Mouse (Mus musculus): ENCODE results near the gene Zswim8.
A peak's percentile ranks its signal among the peaks of the same experiment; 100 is the strongest.
"Not testable (repeated sequence)": the region's sequence is repeated elsewhere in the genome, so short reads cannot be mapped to it uniquely, and the experiment has no call there.

The Zswim8 gene

DNA sequence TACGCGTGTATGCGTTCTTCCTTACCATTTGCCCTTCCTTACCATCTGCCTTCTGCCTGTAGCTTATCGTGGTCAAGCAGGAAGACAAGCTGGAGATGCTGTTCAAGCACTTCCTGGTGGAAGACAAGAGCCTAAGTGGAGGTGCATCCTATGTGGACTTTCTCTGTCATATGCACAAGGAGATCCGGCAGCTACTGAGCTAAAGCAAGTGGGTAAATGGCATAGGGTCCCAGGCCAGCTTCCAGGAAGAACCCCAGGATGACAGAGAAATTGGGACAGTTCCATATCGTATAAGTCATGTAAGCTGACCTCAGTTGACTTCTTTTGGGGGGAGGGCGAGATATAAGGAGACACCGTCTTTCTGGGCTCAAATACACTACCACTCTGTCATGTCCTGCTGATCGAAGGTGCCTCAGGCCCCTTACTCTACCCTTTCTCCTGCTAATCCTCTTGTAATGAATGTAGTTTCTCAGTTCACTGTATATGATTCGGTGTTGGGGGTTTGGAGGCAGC, 13.7 kb upstream of the Zswim8 start:
- no peak for DNase-seq (ENCODE audit: low spot score in 2 of 2)

DNA sequence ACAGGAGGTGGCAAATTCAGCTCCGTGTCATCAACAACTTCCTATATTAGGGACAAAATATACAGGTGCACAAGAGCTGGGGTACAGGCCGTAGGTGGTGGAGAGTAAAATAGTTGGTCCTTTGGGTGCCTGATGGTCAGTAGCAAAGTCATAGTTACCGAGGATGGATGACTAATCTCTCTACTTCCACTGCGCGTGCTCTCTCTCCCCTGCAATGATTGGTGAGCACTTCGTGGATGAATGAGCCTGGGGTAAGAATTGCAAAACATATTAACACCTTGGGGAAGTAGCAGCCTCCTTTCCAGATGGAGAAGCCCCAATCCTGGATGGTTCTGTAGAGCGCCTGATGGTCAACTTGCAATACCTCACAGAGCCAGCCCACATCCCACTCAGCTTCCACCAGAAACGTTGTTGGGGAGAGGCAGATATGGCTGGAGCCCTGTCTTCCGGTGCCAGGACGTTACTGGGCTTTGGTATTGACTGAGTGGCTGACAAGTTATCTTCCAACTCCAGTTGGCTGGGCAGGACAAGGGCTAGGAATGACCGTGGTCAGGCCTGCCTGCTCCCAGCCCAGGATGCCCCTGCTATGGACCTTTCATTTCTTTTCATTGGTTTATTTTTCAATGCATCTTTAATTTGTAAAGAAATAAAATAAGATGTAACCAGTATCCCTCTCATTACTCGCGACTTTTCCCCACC, 13.0 kb upstream of the Zswim8 start:
- DNase-seq (ENCODE audit: low spot score in 2 of 2), result no peak

DNA sequence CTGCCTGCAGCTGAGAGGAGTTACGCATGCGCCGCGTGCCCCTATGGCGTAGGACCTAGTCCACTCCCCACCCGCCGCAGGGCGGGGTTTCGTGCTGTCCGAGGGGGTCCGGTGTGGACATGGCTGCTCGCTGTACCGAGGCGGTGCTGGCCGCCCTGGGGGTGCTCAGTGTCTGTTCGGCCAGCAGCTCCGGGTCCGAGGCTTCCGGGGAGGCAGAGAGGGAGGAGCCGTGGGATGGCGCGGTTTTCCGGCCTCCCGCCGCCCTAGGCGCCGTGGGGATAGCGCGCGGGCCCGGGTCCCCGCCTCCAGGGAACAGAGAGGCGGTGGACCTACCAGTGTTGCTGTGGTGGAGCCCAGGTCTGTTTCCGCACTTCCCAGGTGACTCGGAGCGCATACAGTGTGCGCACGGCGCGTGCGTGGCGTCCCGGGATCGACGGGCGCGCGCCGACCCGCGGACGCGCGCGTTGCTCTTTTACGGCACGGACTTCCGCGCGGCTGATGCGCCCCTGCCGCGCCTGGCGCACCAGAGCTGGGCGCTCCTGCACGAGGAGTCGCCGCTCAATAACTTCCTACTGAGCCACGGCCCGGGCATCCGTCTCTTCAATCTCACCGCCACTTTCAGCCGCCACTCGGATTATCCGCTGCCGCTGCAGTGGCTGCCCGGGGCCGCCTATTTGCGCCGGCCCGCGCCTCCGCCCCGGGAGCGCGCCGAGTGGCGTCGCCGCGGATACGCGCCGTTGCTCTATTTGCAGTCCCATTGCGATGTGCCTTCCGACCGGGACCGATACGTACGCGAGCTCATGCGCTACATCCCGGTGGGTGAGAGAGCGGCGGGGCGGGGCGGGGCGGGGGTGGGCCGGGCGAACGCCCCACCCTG, 12.2 kb upstream of the Zswim8 start, which contains the start of gene Fut11:
TSS of gene Fut11 (plus strand) at position 85 of the 877 bp plus-strand sequence.
- DNase-seq (ENCODE audit: low spot score in 2 of 2), result peak; percentile 77 to 81

DNA sequence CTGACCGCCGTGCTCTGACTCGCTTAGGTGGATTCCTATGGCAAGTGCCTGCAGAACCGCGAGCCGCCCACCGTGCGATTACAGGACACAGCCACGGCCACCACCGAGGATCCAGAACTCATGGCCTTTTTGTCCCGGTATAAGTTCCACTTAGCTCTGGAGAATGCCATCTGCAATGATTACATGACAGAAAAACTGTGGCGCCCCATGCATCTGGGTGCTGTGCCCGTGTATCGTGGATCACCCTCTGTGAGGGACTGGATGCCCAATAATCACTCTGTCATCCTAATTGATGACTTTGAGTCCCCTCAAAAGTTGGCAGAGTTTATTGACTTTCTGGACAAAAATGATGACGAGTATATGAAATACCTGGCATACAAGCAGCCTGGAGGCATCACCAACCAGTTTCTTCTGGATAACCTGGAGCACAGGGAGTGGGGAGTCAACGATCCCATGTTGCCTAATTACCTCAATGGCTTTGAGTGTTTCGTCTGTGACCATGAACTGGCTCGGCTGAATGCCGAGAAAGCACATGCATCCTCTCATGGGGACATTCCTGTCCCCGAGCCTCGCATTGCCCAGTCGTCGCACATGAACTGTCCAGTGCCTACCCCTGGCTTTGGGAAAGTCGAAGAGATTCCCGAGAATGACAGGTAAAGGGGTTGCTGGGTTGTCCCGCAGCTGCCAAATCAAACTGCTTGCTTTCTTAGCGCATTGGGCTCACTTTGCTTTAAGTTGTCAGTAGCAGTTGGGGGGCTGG, 11.4 kb upstream of the Zswim8 start:
- DNase-seq (ENCODE audit: low spot score in 2 of 2), result no peak

DNA sequence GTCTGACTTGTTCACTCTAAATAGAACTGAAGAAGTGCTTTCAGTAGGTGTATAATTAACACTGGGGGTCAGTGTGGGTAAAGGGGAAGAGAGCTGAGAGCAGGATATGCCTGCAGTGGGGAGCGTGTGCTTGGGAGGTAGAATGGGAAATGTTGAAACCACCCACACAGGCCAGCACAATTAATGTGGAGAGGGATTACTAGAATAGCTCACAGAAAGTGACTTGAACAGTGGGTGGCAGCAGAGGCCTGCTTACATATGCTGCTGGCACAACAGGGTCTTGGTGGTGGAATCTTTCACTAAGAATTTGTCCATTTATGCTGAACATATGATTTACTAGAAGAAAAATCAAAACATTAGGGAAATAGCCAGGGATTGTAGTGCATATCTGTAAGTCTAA, 10.4 kb upstream of the Zswim8 start:
- DNase-seq (ENCODE audit: low spot score in 2 of 2), result no peak

DNA sequence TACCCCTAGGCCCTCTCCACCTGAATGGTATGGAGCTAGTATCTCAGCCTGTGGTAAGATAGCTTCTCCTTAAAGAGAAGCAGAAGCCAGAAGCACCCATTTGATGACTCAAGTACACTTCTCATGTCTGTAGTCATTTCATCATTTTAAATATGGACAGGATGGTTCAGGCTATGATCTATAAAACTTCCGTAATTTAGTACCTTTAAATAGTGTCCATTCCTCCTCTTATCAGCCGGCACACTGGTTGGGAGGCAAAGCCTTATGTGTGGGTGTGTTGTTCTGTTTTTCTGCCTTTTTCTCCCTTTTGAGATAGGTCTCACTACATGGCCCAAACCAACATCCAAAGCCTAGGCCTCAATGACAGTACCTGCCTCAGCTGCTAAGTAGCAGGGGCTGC, 8.8 kb upstream of the Zswim8 start:
- DNase-seq (ENCODE audit: low spot score in 2 of 2), result no peak

DNA sequence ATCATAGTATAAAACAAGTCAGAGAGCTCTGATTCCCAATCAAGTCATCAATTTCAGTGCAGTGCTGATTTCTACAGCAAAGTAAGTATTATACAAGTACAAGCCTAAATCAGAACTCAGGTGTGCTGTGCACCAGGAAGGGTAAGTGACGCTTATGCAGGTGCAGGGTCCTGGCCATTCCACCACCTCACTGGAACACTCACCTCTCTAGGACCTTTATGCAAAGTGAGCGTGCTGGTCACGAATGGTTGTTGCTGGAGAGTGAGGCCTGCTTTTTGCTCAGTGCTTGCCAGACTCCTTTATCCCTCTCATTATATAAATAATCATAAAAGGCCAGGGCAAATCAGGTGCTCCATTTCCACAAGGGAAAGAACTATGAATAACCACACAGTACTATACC, 7.0 kb upstream of the Zswim8 start:
- DNase-seq (ENCODE audit: low spot score in 2 of 2), result no peak

DNA sequence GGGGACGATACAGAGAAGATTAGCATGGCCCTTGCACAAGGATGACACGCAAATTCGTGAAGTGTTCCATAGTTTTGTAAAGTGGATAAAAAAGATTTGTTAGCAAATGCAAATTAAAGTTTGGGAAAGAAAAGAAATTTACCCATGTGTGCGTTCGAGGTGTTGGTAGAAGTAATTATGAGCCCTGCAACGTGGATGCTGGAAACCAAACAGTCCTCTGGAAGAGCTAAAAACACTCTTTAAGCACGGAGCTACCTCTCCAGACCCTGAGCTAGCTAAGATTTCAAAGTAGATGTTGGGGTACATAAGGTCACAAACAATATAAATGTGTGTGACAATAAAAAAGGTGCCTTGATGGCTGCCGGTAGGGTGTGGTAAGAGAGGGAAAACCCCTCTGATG, 5.8 kb upstream of the Zswim8 start:
- DNase-seq (ENCODE audit: low spot score in 2 of 2), result no peak

DNA sequence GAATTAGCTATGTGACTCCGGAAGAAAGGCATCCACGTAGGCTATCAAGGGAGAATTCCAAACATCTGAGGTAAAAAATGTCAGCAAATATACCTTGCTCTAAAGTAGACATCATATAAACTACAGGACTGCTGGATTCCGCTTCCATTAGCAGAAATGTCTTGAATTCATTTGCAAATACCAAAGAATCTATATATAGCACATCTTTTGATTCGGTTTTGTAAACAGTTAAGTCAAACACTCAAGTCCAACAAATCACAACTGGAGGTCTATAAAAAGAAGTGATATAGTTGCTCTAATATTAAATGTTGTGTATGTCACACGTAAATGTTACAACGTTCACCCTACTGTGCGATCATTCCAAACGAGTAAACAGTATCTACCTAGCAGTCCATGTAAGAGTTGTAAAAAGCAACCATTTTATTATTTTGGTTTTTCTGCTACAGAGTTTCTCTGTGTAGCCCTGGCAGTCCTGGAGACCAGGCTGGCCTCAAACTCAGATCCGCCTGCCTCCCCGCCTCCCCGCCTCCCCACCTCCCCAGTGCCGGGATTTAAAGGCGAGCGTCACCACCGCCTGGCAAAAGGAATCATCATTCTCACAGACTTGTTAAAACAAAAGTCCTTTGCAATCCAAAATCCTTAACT, 5.1 kb upstream of the Zswim8 start:
- no peak for DNase-seq (ENCODE audit: low spot score in 2 of 2)

DNA sequence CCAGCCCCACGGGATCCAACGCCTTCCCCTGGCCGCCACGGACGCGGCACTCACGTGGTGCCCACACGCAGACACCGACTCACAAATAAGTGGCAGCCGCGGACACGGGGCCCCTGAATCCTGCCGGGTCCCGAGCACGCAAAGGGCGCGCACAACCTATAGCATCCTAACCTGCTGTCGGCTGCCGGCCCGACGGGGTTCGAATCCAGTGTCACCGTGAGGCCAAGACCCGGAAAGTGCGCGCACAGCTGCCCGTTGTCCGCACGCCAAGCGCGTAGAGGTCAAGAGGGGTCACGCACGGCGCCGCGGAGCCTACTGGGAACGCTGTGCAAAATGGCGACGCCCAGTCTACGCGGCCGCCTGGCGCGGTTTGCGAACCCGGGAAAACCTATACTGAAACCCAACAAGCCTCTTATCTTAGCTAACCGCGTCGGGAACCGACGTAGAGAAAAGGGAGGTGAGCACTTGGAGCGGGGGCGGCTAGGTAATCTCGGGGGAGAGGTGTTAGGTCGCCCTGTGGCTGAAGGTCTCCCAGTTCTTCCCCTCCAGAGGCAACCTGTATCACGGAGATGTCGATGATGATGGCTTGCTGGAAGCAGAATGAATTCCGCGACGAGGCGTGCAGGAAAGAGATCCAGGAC, 4.5 kb upstream of the Zswim8 start, which contains the start of gene Chchd1:
TSS of gene Chchd1 (plus strand) at position 266 of the 641 bp plus-strand sequence.
- DNase-seq (ENCODE audit: low spot score in 2 of 2), result peak; percentile 83 to 96

DNA sequence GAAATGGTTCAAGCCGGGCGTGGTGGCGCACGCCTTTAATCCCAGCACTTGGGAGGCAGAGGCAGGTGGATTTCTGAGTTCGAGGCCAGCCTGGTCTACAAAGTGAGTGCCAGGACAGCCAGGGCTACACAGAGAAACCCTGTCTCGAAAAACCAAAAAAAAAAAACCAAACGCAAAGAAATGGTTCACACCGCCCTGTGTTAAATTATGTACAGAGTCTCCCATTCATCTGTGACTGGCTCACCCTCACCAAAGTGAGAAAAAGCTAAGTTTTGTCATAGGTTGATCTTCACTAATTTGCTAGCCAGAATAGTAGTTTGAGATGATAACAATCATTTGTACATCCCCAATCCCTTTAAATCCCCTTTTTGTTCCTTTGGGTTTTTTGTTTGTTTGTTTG, 3.9 kb upstream of the Zswim8 start:
- DNase-seq (ENCODE audit: low spot score in 2 of 2), result not testable (repeated sequence)

DNA sequence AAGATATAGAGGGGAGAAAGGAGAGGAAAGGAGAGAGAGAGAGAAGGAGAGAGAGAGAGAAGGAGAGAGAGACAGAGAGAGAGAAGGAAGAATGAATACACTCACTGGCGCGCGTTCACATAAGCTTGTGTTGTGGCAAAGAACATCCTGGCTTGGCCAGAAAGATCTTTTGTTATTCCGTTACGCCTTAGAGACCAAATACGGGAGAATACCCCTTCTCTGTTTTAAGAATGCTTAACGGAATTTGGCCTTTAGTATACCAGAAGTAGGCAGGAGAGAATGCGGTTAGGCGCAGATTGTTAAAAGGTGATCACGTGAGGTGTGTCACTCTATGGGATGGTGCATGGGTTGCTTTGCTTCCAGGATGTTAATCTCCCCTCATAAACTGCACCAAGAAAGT, 887 bp downstream of the Zswim8 start:
- DNase-seq (ENCODE audit: low spot score in 2 of 2), result no peak

DNA sequence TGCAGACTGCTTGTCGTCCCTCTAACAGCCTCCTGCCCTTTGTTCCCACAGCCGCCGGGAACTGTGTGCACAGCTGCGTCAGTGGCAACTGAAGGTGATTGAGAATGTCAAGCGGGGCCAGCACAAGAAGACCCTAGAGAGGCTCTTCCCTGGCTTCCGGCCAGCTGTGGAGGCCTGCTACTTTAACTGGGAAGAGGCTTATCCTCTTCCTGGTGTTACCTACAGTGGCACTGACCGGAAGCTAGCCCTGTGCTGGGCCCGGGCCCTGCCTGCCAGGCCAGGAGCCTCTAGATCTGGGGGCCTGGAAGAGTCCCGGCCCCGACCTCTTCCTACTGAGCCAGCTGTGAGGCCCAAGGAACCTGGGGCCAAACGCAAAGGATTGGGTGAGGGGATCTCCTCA, 6.5 kb downstream of the Zswim8 start:
- DNase-seq (ENCODE audit: low spot score in 2 of 2), result no peak

DNA sequence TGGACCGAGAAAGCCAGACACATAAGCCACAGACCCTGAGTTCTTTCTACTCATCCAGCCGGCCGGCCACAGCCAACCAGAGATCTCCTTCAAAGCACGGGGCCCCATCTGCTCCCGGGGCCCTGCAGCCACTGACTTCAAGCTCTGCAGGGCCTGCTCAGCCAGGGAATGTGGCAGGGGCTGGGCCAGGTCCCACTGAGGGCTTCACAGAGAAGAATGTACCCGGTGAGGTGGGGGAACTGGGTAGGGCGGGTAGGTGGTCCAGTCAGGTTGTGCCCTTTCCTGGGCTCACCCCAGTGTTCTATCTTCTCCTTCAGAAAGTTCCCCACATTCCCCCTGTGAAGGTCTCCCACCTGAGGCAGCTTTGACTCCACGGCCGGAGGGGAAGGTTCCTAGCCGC, 11.1 kb downstream of the Zswim8 start:
- DNase-seq (ENCODE audit: low spot score in 2 of 2), result no peak

DNA sequence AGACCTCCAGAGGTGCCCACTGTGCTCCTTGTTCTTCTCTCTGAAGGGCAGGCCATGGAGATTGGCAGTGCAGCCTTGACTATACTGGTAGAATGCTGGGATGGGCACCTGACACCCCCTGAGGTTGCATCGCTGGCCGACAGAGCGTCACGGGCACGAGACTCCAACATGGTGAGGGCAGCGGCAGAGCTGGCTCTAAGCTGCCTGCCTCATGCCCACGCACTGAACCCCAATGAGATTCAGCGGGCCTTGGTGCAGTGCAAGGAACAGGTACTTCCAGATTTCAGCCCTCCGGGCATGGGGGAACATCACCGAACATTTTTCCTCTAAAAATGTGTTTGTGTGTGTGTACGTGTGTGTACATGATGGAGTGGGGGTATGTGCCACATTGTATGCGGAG, 12.4 kb downstream of the Zswim8 start:
- no peak for DNase-seq (ENCODE audit: low spot score in 2 of 2)

DNA sequence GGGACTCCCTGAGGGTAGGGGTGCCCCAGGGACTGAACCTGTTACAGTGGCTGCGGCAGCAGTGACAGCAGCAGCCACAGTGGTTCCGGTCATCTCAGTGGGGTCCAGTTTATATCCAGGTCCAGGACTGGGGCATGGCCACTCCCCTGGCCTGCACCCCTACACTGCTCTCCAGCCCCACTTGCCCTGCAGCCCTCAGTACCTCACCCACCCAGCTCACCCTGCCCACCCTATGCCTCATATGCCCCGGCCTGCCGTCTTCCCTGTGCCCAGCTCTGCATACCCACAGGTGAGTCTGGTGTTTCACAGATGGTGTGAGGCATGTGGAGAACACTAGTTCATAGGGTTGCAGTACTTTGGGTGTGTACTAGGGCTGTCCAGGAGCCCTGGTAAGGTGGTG, 14.0 kb downstream of the Zswim8 start:
- no peak for DNase-seq (ENCODE audit: low spot score in 2 of 2)

DNA sequence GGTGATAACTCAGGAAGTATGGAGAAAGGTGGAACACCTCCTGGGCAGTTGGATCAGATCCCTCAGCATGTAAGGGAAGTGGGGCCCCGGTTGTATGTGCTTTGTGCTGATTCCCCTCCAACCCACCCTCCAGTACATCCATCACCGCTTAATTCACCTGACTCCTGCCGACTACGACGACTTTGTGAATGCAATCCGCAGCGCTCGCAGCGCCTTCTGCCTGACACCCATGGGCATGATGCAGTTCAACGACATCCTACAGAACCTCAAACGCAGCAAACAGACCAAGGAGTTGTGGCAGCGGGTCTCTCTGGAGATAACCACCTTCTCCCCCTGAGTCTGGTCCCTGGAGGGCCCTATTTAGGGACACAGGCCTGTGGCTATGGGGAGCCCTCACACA, 15.7 kb downstream of the Zswim8 start:
- no peak for DNase-seq (ENCODE audit: low spot score in 2 of 2)

DNA sequence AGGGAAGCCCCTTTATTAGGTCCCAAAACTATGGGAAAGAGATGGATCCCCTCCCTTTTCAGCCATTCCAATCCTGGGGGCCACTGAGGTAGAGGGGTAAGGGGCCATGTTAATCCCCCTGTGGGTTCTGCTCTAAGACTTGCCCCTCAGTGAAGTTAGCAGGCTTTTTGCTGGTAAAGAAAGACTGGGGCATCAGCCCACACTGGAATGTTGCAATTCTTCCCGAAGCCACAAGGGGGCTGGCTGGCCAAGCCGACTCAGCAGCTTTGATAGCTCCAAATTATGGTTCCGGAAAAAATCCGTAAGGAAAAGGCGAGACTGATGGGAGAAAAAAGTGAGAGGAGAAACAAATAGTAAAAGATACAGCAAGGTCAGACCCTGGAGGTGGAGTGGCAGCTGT, 16.7 kb downstream of the Zswim8 start:
- peak in 1 of 2 experiments; percentile 51 for DNase-seq (ENCODE audit: low spot score in 2 of 2)

DNA sequence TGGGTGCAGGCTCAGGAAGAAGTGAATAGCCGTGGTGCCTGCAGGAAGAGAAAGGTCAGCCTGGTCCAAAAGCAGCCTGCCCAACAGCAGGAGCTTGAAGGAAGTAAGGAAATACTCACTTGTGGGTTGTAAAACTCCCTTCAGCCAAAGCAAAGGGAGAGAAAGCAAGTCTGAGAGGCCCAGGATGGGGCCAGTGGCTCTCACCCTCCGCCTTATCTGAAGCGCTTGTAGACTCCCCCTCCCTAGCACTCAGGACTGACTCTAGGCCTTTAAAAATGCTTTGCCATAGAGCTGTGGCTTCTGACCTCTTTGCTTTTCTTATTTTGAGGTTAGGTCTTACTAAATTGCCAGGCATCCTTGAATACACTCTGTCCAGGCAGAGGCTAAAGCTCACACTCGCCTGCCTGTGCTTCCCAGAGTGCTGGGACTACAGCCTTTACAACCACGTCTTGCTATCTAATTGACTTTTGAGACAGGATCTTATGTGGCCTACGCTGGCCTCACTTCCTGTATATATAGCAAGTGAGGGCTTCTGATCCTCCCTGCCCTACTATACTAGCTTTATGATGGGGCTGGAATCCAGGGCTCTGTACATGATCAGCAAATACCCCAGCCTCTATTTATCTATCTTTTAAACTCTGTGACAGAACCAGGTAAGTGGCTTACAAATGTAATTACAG, 18.4 kb downstream of the Zswim8 start:
- no peak for DNase-seq (ENCODE audit: low spot score in 2 of 2)

DNA sequence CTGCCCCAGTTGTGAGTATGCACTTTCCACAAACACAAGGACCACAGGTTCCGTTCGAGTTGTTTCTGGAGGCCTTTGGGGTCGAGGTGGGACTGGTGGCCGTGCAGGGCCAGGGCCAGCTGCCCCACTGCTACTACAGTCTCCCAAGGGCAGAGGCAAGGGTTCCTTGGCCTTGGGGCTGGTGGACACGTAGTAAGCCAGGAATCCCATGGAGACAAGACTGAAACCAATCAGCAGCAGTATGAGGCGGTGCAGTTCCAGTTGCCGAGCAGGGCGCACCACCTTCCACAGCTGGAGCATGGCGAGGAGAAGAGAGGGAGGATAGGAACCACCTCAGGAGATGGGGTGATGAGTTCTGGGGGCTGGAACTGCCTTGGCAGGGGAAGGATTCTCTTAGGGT, 22.5 kb downstream of the Zswim8 start:
- no peak for DNase-seq (ENCODE audit: low spot score in 2 of 2)

Data from urinary bladder, adult 18-20 months (tissue).